Mouse (Mus musculus) large intestine, adult 2 months (tissue): ENCODE data around the gene Ankar. TPM values are rescaled to one million over a fixed set of nuclear protein-coding genes. Genes with fewer than 3 reads are reported as not detected.

Experiments used
- DNase-seq: peaks from one replicate; pipeline ENCODE4 v3.0.0-alpha.2; 2012; ENCODE audit warnings: low read depth, low spot score
- WGBS: fragments of 180-500 bp; shearing (Covaris S2); methylation state at CpG from one replicate; pipeline ENCODE4 v1.1.7; 2018; 5-methylcytosine and 5-hydroxymethylcytosine counted together
- polyA plus RNA-seq: library from polyadenylated mRNA; depleted of rRNA; stranded (reverse); fragments of >200 nt; gene quantifications from 2 replicates; pipeline ENCODE4 v1.2.3, GENCODE M21; 2012

Ankar gene
- polyA plus RNA-seq, 1 experiment, result not detected

DNA sequence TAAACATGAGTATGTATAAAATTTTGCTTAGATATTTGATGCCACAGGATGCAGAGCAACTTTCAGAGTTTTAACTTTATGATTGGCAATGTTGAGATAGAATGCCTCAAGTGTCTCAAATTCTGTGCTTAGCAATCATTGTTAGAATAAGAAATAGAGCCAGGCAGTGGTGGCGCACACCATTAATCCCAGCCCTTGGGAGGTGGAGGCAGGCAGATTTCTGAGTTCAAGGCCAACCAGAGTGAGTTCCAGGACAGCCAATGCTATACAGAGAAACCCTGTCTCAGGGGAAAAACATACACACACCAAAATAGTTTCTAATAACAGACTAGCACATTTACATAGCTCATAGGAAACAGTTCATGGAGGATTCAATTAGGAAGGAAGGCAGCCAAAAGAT lies 14.7 kb upstream of the Ankar start:
- DNase-seq, result no peak
- WGBS, result 95% methylated on average over 1 of the region's 1 CpGs

DNA sequence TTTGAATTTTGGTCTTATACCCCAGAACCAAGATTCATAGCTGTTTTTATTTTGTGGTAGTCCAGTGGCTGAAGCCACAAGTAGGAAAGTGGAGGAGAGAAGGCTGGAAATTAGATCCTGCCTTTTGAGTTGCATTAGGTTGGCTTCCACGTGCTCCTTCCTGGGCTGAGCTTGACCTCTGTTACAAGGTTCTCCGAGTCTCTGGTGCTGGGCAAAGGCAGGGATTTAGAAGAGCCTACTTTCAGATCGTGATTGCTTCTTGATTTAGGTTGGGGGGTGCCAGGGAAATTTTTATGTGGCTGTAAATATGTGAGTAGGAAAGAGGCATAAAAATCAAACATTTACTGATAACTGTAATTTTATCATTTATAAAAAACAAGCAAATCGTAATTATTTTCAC lies 14.2 kb upstream of the Ankar start:
- DNase-seq, result no peak
- WGBS, result 59% methylated on average over 4 of the region's 4 CpGs

DNA sequence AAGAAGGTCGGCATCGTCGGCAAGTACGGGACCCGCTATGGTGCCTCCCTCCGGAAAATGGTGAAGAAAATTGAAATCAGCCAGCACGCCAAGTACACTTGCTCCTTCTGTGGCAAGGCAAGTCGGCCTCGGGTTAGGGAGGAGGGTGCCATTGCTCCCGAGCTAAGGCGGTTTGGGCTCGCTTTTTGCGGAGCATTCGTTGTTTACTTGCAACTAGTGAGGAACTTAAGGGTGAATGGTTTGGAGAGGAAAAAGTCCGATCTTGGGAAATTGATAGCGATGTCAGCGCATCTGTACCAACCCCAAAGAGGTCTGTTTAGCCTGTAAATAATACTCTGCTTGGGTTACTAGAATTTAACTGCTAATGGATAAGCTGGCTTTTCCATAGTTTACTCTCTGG lies 11.3 kb upstream of the Ankar start:
- DNase-seq, result no peak
- under 1% methylated on average over 17 of the region's 17 CpGs for WGBS

DNA sequence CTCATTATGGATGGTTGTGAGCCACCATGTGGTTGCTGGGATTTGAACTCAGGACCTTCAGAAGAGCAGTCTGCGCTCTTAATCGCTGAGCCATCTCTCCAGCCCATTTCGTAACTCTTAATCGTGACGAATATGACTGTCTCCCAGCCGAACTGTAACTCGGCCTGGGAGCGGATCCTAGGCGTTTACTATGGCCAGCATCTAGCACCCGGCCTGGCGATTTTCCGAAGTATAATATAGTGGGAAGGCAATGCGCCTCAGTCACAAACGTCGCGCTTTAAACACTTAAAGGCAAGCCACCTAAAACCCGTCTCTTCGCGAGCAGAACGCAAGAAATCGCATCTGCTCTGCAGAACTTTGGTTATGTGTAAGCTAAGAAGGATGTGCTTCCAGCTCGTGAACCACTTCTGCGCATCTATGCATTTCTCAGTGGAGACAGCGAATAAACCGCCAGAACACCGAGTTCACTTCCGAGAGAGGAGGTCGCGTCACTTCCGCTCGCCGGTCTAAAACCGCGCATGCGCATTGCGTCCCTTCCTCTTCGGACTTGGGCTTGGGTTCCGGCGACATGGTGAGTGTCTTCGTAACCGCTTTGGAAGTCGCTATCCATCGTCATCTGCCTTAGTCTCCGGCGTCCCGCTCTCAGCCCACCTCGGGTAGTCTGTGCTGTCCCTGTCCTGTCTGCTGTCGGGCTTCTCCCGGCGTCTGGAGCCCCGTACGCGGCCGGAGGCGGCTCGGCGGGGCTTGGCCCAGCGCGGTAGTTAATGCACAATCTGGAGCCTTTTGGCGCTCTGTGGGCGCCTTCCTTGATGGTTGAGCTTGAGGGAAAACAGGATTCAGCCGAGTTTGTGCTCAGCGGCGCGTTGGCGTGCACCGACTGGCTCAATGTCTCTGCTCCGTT lies 10.6 kb upstream of the Ankar start, which contains the start of gene Rpl37a:
Gene Rpl37a, plus strand, starts transcription at position 538 of the 901 bp plus-strand sequence.
- DNase-seq, result peak; percentile 89
- WGBS, result 3% methylated on average over 68 of the region's 68 CpGs

DNA sequence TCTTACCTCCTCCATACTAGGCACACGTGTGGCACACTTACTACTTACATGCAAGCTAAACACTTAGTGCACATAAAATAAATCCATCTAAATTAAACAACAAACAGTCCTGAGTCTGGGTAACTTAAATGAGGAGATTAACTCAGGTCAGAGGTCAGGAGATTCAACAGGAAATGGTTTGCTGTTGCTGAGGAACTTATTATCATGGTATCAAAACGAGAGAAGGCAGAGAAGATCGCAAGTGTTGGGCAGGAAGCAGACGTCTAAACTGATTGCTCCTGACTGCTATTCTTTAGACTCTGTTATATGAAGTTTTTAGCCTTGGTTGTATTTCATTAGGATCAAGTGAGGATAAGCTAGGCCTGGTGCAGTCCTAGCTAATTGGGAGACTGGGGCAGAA lies 7.1 kb upstream of the Ankar start:
- 41% methylated on average over 4 of the region's 4 CpGs for WGBS
- no peak for DNase-seq

DNA sequence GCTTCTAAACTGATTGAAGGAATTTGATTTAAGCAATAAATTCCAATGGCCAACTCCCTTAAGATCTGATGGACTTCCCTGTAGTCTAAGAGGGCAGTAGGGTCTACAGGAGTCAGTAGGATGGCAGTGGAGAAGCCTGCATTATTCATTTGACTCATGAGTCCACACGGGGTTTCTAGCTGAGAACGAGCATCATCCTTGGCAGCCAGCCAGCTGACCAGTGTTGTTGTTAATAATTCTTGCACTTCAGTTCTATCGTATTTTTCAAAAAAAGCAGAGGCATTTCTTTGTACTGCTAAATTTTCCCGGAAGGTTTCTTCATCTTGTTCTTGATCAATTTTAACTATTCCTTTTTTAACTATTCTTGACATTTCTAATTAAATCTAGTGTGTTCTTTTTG lies 1.7 kb downstream of the Ankar start:
- no peak for DNase-seq
- 42% methylated on average over 4 of the region's 4 CpGs for WGBS

DNA sequence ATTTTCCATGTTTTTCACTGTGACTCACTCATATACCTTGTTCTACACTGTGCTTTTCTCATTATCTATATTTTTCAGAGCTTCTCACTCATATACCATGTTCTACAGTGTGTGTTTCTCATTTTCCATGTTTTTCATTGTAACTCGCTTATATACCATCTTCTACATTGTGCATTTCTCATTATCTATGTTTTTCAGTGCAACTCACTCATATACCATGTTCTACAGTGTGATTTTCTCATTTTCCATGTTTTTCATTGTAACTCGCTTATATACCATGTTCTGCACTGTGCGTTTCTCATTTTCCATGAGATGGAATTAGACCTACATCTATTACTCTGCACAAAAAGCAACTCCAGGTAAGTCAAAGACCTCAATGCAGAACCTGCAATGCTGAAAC lies 4.1 kb downstream of the Ankar start:
- no peak for DNase-seq
- WGBS, result 50% methylated on average over 3 of the region's 3 CpGs

DNA sequence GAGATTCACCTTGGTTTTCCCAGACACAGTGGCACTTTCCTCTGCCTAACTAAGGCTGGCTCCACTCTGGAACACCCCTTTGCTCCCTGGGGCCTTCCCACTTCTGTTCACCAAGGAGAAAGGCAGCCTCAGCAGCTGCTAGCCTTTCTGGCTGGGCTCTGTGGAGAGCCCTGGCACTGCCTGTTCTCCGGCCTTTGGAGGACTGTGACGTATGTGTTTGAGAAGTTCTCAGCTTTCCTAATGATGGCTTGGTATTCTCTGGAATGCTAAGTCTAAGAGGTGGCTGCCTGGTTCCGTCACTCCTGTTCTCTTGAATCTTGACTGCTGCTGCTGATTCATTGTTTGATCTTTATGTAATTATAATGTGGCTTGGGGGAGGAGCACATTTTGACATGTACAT lies 27.3 kb downstream of the Ankar start:
- no peak for DNase-seq
- WGBS, result 48% methylated on average over 3 of the region's 3 CpGs

DNA sequence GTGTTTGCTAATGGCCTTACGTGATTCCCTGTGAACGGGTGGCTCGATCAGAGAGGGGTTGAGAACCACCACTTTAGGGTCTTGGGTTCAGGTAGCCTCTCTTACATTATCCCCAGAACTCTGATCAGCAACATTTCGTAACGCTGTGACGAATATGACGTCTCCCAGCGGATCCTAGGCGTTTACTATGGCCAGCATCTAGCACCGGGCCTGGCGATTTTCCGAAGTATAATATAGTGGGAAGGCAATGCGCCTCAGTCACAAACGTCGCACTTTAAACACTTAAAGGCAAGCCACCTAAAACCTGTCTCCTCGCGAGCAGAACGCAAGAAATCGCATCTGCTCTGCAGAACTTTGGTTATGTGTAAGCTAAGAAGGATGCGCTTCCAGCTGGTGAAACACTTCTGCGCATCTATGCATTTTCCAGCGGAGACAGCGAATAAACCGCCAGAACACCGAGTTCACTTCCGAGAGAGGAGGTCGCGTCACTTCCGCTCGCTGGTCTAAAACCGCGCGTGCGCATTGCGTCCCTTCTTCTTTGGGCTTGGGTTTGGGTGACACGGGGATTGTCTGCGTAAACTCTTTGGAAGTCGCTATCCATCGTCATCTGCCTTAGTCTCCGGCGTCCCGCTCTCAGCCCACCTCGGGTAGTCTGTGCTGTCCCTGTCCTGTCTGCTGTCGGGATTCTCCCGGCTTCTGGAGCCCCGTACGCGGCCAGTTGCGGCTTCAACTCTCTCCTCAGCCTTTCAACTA lies 59.5 kb downstream of the Ankar start:
- WGBS, result 45% methylated on average over 49 of the region's 49 CpGs
- no peak for DNase-seq

DNA sequence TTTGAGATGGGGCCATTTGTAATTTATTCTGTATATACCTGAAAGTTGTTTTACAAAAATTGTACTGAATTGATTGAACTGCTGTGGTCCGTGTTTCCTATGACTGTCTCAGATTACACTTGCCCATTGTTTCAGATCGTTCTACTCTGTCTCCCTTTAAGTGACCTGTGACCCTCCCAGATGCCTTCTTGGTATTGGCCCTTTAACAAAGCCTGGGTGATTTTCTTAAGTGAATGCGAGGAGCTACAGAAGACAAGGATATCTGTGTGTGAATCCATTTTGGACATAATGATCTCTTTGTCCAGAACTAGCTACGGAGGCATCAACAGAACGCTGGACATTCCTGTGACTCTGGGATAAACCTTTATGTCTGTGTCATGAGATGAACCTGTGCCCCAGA lies 65.2 kb downstream of the Ankar start:
- no peak for DNase-seq
- WGBS, result 60% methylated on average over 5 of the region's 5 CpGs

DNA sequence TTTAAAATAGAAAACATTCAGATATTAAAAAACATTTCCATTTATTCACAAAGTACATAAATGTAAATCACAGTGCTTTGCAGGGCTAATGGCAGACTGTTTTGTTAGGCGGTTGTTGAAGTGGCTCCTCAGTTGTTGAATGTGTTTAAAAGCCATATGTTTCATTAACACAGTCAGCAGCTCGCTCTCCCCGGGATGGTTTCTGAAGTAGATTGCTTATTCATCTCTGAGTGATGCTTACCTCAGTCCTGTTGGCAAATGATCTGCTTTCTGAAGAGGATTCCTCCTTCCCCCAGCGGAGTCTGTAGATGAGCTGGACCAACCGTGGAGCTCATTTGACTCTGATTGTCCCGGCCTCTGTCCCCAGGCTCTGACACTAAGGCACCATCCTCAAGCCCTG lies 88.2 kb downstream of the Ankar start:
- DNase-seq, result no peak
- WGBS, result 93% methylated on average over 6 of the region's 6 CpGs

DNA sequence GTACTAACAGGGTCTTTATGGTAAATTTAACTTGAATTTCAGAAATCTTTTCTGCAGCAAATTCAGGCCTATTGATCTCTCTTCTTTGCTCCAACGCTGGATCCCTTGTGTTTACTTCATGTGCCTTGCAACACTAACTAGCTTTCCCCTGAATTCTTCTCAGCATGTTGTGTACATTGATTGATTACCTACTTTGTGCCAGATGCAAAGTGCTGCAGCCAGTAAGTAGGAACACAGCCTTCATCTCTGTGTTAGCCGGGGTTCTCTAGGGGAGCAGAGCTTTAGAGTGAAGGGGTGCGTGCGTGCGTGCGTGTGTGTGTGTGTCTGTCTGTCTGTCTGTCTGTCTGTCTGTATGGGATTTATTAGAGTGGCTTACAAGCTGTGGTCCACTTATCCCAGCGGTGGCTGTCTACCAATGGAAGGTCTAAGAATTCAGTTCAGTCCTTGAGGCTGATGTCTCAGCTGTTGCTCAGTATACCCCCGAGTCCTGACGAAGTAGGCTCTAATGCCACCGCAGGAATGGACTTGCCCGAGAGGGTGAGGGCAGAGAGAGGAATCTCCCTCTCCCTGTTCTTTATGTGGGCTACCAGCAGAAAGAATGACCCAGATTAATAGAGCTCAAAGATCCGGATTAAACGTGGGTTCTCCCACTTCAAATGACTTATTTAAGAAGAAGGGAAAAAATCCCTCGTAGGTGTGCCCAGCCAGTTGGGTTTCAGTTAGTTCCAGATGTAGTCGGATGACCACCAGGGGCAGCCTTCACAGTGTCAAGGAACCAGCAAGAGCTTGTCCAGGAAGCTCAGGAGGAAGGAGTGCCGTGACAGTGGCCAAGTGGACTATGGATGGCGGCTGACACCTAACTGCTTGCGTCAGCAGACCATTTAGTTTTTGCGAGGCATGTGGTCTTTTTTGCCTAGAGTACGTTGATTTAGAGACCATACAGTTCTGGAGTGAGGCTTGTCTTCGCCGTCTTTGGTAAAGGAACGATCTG lies 90.2 kb downstream of the Ankar start:
- DNase-seq, result no peak
- WGBS, result 88% methylated on average over 23 of the region's 23 CpGs

DNA sequence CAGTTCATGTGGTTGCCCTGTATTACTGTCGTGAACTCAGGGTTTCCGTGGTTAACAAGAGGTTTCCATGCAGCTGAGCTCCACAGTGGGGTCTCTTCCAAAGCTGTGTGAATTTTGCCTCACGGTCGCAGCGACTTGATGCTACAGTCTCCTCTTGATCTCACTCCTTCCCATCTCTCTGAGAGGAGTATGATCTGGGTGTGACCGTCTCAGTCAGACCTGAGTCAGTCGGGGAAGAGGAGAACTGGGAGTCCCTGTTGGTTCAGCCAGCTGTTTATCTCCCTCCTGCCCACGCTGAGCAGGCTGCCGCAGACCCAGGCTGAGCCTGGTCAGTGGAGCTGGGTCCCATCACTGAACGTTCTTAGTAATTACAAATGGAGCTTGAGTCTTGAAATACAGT lies 91.2 kb downstream of the Ankar start:
- 82% methylated on average over 10 of the region's 10 CpGs for WGBS
- DNase-seq, result no peak

DNA sequence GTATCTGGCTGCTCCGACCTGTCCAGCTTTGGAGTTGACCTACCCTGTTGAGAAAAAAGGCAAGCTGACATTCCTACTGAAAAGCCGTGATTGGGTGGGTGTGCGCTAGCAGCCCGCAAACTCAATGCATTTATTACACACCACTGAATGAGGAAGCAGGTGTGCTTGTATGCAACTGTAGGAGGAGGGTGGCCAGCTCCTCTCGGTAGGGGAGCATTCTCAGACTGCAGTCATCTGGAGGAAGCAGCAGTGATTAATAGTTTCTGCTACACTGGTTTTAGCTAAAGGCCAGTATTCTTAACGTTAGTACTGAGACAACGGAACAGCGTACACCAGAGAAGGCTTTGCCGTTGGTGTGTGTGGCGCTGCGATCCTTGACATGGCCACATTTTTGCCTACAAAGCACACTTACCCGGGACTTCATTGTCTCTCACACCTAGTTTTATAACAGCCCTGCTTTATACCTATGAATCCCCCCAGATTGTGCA lies 94.1 kb downstream of the Ankar start:
- DNase-seq, result no peak
- WGBS, result 84% methylated on average over 12 of the region's 12 CpGs

DNA sequence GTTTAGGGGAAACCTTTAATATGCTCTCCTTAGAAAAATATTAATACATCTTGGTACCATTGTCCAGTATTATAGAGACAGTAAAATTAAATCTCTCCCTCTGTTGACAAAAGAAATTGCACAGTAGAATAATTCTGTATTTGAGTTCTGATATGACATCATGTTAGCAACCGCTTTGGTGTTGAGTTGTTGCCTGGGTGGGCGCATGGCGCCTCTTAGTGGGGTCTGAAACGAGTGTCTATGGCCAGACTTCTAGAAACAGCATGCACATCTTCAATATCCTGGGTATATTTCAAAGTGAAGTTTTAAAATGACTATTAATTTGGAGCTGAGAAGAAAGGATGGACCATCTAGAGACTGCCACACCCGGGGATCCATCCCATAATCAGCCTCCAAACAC lies 97.6 kb downstream of the Ankar start:
- DNase-seq, result no peak
- WGBS, result 94% methylated on average over 5 of the region's 5 CpGs

DNA sequence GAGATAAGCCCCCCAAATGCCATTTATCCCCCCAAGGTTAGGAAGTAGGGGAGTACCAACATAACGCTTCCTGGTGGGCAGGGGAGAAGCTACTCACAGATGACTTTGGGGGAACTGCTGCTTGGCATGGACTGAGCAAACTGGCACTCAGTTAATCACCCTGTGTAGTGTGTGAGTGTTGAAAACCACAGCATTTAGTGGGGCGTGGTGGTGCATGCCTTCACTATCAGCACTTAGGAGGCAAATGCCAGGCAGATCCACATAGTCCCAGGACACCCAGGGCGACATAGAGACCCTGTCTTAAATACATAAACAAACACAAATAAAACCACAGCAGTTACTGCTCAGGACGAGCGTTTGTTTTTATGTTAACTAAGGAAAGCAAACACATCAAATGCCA lies 98.2 kb downstream of the Ankar start:
- WGBS, result 74% methylated on average over 5 of the region's 5 CpGs
- no peak for DNase-seq

DNA sequence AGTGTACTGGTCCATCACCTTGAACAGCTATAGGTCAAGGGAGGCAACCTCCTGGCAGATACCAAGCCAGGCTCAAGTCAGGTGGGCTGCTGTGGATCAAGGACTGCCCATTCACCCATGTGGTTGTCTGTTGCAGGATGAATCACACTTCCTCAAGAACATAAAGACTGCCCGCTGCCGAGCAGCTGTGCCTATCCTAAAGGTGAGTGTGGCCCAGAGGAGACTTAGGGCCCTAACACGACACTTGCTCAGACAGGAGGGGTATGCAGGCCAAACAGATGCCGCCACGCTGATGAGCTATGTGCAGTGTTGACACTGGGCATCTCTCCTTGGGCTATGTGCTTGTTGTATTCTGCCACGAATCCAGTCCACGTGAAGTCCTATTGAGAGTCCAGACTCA lies 99.1 kb downstream of the Ankar start:
- WGBS, result 89% methylated on average over 7 of the region's 7 CpGs
- no peak for DNase-seq

DNA sequence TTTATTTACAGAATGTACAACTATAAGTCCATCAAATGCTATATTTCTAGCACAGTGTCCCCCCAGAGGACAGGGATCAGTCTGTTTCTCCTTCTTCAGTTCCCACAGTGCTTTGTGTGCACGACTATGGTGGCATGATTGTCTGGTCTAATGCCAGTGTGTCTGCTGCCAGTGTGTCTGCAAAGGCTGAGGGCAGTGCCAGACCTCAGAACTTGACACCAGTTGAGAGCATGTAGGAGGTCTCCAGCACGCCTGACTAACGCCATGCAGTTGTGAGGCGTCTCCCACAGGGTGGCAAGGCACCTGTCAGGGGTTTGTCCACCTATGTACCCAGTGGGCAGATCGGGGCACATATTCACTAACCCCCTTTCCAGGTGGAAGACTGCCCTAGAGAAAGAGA lies 99.6 kb downstream of the Ankar start:
- DNase-seq, result no peak
- WGBS, result 91% methylated on average over 5 of the region's 5 CpGs

DNA sequence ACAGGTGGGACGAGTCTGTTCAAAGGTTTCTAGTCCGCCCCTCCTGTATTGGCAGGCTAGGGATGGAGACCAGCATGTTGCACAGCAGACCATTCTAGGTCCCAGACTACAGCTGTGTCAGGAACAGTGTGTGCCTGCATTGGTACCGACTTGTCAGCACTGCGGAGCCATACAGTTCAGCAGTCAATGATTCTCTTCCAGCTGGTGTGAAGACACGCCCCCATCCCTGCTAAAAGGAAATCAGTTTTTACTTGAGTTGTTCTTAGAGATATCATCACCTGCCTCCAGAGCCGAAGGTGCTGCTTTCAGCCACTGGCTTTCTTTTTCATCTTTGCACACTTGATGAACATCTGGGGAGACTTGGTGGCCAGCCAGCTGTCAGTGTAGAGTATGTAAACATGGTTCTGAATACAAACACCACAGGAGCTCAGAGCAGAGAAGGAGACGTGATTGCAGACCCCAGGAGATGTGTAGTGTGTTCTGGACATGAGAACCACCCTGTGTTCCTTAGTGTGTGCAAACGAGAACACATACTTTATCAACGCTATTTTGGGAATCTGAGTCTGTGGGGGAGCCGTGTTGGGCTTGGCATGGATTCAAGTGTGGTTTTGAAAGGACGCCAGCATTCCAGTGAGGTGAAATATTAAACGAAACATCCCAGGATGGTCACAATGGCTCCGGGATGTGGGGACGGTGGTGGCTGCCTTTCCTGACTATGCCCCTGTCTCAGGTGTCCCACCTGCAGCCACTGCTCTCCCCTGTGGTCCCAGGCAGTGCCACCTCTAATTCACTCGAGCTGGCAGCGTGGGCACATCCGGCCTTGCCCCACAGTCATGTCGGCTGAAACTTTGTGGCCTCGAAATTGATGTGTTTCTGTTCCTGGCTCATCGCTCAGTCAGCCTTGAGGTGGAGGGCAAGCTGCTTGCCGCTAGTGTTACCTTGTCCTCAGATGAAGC lies 101.0 kb downstream of the Ankar start:
- no peak for DNase-seq
- 32% methylated on average over 21 of the region's 21 CpGs for WGBS
